Mouse (Mus musculus) layer of hippocampus, adult 2 months (tissue): ENCODE measurements around the gene Nup43. TPM values are rescaled to one million over a fixed set of nuclear protein-coding genes. Genes with fewer than 3 reads are reported as not detected.
"Not testable (repeated sequence)": the region's sequence is repeated elsewhere in the genome, so short reads cannot be mapped to it uniquely, and the experiment has no call there.

Experiments used
- DNase-seq, 2 experiments: peaks; one replicate each; pipeline ENCODE4 v3.0.0; 2022; ENCODE audit warnings: low spot score in 2 of 2
- H3K27ac ChIP-seq: fragments of 200-600 bp; 2 replicates; pipeline ENCODE4 v1.8.1; 2022
- H3K4me3 ChIP-seq: fragments of 200-600 bp; 2 replicates; pipeline ENCODE4 v1.8.1; 2022; ENCODE audit warnings: mild to moderate bottlenecking
- CTCF ChIP-seq: fragments of 200-600 bp; conservative IDR thresholded peaks from 2 replicates; pipeline ENCODE4 v1.8.1; 2022; ENCODE audit warnings: antibody characterized with exemption, mild to moderate bottlenecking, moderate library complexity
- long read RNA-seq, 2 experiments: library from polyadenylated mRNA; stranded (forward); transcript quantifications; one replicate each; pipeline ENCODE4 v2.0.0; 2021; ENCODE audit warnings: borderline mapping rate in 2 of 2
- total RNA-seq, 2 experiments: library from RNA; stranded (reverse); gene quantifications; 2 replicates each; pipeline ENCODE4 v1.2.3; 2021

The Nup43 gene
- total RNA-seq: 1 to 10 TPM; 5.8 to 8.2 TPM
- long read RNA-seq, experiment 1, partial matches to known transcripts: 1 of 2 reads
- long read RNA-seq, experiment 1, other reads (novel, unspliced or antisense): 0 of 2 reads
- long read RNA-seq, experiment 2, partial matches to known transcripts: 1 of 5 reads
- long read RNA-seq, experiment 2, other reads (novel, unspliced or antisense): 1 of 5 reads

- H3K27ac ChIP-seq: peak within 1 kb of the TSS; percentile 61; the same call in 1 of the 2 replicates
- H3K4me3 ChIP-seq: peak within 1 kb of the TSS; percentile 62
- peak; percentile 81 to 87 for DNase-seq
- TF ChIP-seq CTCF: no peak
These were observed at the start of gene Nup43 for GRCm38 (mm10) chr10:7667342-7667802. Gene Nup43, plus strand, starts transcription at chr10:7667503.

GRCm38 (mm10) chr10:7617556-7617955 lies 49.7 kb upstream of the Nup43 start:
- H3K4me3 ChIP-seq, DNase-seq, H3K27ac ChIP-seq: not testable (repeated sequence)
- 0 out of 2 replicates have a peak, but pooled peaks have one; percentile 10 for TF ChIP-seq CTCF

- no peak for TF ChIP-seq CTCF
- DNase-seq: no peak
- H3K4me3 ChIP-seq: no peak overlapping the region
- no peak overlapping the region for H3K27ac ChIP-seq
These were observed 47.5 kb upstream of the Nup43 start for GRCm38 (mm10) chr10:7619821-7620241.

- TF ChIP-seq CTCF: no peak
- no peak overlapping the region for H3K4me3 ChIP-seq
- no peak overlapping the region for H3K27ac ChIP-seq
- no peak for DNase-seq
These were observed 46.6 kb upstream of the Nup43 start for GRCm38 (mm10) chr10:7620723-7621122.

GRCm38 (mm10) chr10:7622378-7622777 lies 44.9 kb upstream of the Nup43 start:
- DNase-seq: no peak
- no peak for TF ChIP-seq CTCF
- Histone ChIP-seq H3K4me3 (no peak overlapping the region), H3K27ac (no peak overlapping the region)

GRCm38 (mm10) chr10:7623861-7624518 lies 43.3 kb upstream of the Nup43 start:
- DNase-seq: no peak
- Histone ChIP-seq H3K27ac (no peak overlapping the region), H3K4me3 (no peak overlapping the region)
- TF ChIP-seq CTCF: no peak

GRCm38 (mm10) chr10:7629092-7629491 lies 38.2 kb upstream of the Nup43 start:
- TF ChIP-seq CTCF: no peak
- Histone ChIP-seq H3K27ac (no peak overlapping the region), H3K4me3 (no peak overlapping the region)
- DNase-seq: no peak

GRCm38 (mm10) chr10:7630286-7630685 lies 37.0 kb upstream of the Nup43 start:
- TF ChIP-seq CTCF: no peak
- no peak overlapping the region for H3K4me3 ChIP-seq
- DNase-seq: no peak
- H3K27ac ChIP-seq: no peak overlapping the region

GRCm38 (mm10) chr10:7630951-7631720 lies 36.2 kb upstream of the Nup43 start:
- Histone ChIP-seq H3K27ac (no peak overlapping the region), H3K4me3 (no peak overlapping the region)
- DNase-seq: no peak
- no peak for TF ChIP-seq CTCF

- no peak for DNase-seq
- Histone ChIP-seq H3K4me3 (no peak overlapping the region), H3K27ac (no peak overlapping the region)
- TF ChIP-seq CTCF: no peak
These were observed 26.9 kb upstream of the Nup43 start for GRCm38 (mm10) chr10:7640366-7640765.

- H3K27ac ChIP-seq: no peak overlapping the region
- no peak for TF ChIP-seq CTCF
- no peak for DNase-seq
- no peak overlapping the region for H3K4me3 ChIP-seq
These were observed 21.4 kb upstream of the Nup43 start for GRCm38 (mm10) chr10:7645911-7646310.

- Histone ChIP-seq H3K4me3 (no peak overlapping the region), H3K27ac (no peak overlapping the region)
- no peak for TF ChIP-seq CTCF
- no peak for DNase-seq
These were observed 18.2 kb upstream of the Nup43 start for GRCm38 (mm10) chr10:7649059-7649458.

- no peak for DNase-seq
- H3K27ac ChIP-seq: no peak overlapping the region
- H3K4me3 ChIP-seq: no peak overlapping the region
- TF ChIP-seq CTCF: no peak
These were observed 16.2 kb upstream of the Nup43 start for GRCm38 (mm10) chr10:7651057-7651456.
